ENCODE assay signal across 9 mouse cellular contexts in the genomic region with DNA sequence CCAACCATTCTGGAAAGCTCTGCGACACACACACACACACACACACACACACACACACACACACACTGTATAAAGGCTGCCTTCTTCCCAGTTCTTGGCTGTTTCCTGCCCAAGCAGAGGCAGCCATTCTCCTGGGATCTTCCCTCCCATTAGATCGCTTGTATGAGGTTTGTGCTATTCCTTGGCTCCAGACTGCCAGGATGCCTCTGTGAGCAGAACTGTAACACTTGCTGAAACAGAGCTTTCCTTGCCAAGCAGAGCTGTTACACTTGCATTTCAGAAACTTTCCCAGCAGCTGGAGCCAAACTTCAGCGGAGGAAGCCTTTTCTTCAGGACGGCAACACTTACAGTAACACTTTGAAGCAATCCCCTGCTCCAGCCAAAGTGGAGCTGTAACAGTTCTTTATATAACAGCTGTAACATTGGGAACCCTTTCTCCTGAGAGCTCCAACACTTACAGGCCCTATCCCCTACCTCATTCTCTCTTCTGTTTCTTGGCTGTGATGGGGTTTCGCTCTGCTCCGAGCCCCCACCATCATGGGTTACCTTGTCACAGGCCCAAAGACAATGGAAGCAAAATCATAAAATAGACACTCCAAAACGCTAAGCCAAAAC.
DNase-seq lines count a peak whose midpoint lies in the region; ATAC-seq and TF ChIP-seq lines count a peak whose summit lies in the region.
"Had no signal": no experiment of that assay in that cellular context is flagged by ENCODE, and none has a peak within 500 bp of the region (broad histone marks: within the 10 kb centered on the region; RNA-seq: fewer than 3 reads in every experiment).

No protein-coding gene starts in this region.

- intact Hi-C loops in left cerebral cortex, adult 2 months (cut with DNase I), result no loop called here

- no peaks in the 10 kb centered on the region for H3K4me1 ChIP-seq in midbrain, embryonic 14.5 days (ENCODE audit: control insufficient read depth, insufficient read depth, low read length)
- no peaks in the 10 kb centered on the region for H3K4me1 ChIP-seq in midbrain, embryonic 16.5 days (ENCODE audit: control insufficient read depth, insufficient read depth, low read length)
- H3K4me1 ChIP-seq: neural tube, embryonic 13.5 days had no signal

- no peak for TF ChIP-seq CTCF in left cerebral cortex, adult 2 months (IDR thresholded peaks at IDR 0.05)

- H3K9me3 ChIP-seq in midbrain, embryonic 14.5 days (ENCODE audit: control insufficient read depth, low read length), result no peaks in the 10 kb centered on the region
- H3K9me3 ChIP-seq in midbrain, embryonic 16.5 days (replicated peaks; ENCODE audit: control insufficient read depth, low read length, poor library complexity, severe bottlenecking), result no peaks in the 10 kb centered on the region
- H3K9me3 ChIP-seq: neural tube, embryonic 13.5 days had no signal

- no peak for ATAC-seq in midbrain, embryonic 14.5 days (ENCODE audit: low FRiP score, low TSS enrichment)
- ATAC-seq in midbrain, embryonic 16.5 days, result no peak

- DNase-seq in midbrain, embryonic 14.5 days, result peak; percentile 4
- peak; percentile 23 for DNase-seq in gastrocnemius, postnatal 10 days
- peak; percentile 14 to 16 for DNase-seq in left cerebral cortex, adult 2 months (ENCODE audit: extremely low spot score in 1 of 2, low spot score in 2 of 2)
- peak; percentile 7 for DNase-seq in right cerebral cortex, postnatal 4 days
- DNase-seq in natural killer cell, adult 2 months (ENCODE audit: low spot score in 2 of 2), result no peak
- DNase-seq in spleen, postnatal 36 days (ENCODE audit: low spot score in 2 of 2), result no peak
- DNase-seq in thymus, postnatal 0 days (ENCODE audit: low spot score), result no peak

- H3K27me3 ChIP-seq in midbrain, embryonic 14.5 days (ENCODE audit: control insufficient read depth, insufficient read depth, low read length), result no peaks in the 10 kb centered on the region
- H3K27me3 ChIP-seq in midbrain, embryonic 16.5 days (ENCODE audit: control insufficient read depth, insufficient read depth, low read depth, low read length), result no peaks in the 10 kb centered on the region
- H3K27me3 ChIP-seq: neural tube, embryonic 13.5 days had no signal

- no peak overlapping the region for H3K27ac ChIP-seq in midbrain, embryonic 14.5 days (replicated peaks; ENCODE audit: low read depth, low read length)
- H3K27ac ChIP-seq in midbrain, embryonic 16.5 days (ENCODE audit: low read length), result no peak overlapping the region
- H3K27ac ChIP-seq in left cerebral cortex, adult 2 months, result no peak overlapping the region
- H3K27ac ChIP-seq: neural tube, embryonic 13.5 days had no signal

- H3K4me3 ChIP-seq in midbrain, embryonic 14.5 days (replicated peaks; ENCODE audit: low read depth, low read length), result no peak overlapping the region
- H3K4me3 ChIP-seq in midbrain, embryonic 16.5 days (ENCODE audit: low read depth, low read length), result no peak overlapping the region
- no peak overlapping the region for H3K4me3 ChIP-seq in left cerebral cortex, adult 2 months
- H3K4me3 ChIP-seq: neural tube, embryonic 13.5 days had no signal

- H3K4me2 ChIP-seq in midbrain, embryonic 14.5 days (ENCODE audit: low read length), result no peak overlapping the region
- no peak overlapping the region for H3K4me2 ChIP-seq in midbrain, embryonic 16.5 days (ENCODE audit: low read length)
- H3K4me2 ChIP-seq: neural tube, embryonic 13.5 days had no signal

- WGBS in midbrain, embryonic 14.5 days, result 91% methylated on average over 7 of the region's 7 CpGs
- WGBS in midbrain, embryonic 16.5 days, result 85% methylated on average over 7 of the region's 7 CpGs

- no peaks in the 10 kb centered on the region for H3K36me3 ChIP-seq in midbrain, embryonic 14.5 days (ENCODE audit: control insufficient read depth, insufficient read depth, low read length)
- no peaks in the 10 kb centered on the region for H3K36me3 ChIP-seq in midbrain, embryonic 16.5 days (ENCODE audit: control insufficient read depth, insufficient read depth, low read length)
- H3K36me3 ChIP-seq: neural tube, embryonic 13.5 days had no signal

- H3K9ac ChIP-seq in midbrain, embryonic 14.5 days (replicated peaks; ENCODE audit: low read length), result no peak overlapping the region
- H3K9ac ChIP-seq in midbrain, embryonic 16.5 days (ENCODE audit: low read depth, low read length), result no peak overlapping the region
- H3K9ac ChIP-seq: neural tube, embryonic 13.5 days had no signal

Comparison
In these comparisons a context has a peak if more than half of its experiments do, and no peak if none do; other contexts are left out.
1. DNase-seq: peak in midbrain, embryonic 14.5 days (single experiment), gastrocnemius, postnatal 10 days (single experiment), left cerebral cortex, adult 2 months (2 of 2) and right cerebral cortex, postnatal 4 days (single experiment); none in natural killer cell, adult 2 months (0 of 2), spleen, postnatal 36 days (0 of 2) and thymus, postnatal 0 days (single experiment).